Mouse (Mus musculus) gastrocnemius, adult 8-10 months (tissue): Measurements from ENCODE around the gene Son. TPM values are rescaled to one million over a fixed set of nuclear protein-coding genes. Genes with fewer than 3 reads are reported as not detected.
A peak's percentile ranks its signal among the peaks of the same experiment; 100 is the strongest.
"Not testable (repeated sequence)": the region's sequence is repeated elsewhere in the genome, so short reads cannot be mapped to it uniquely, and the experiment has no call there.

Experiments
- DNase-seq, 2 experiments: peaks; one replicate each; pipeline ENCODE4 v3.0.0; 2022; ENCODE audit warnings: low spot score in 2 of 2
- total RNA-seq, 4 experiments: library from RNA; stranded (reverse); gene quantifications; 2 replicates each; pipeline ENCODE4 v1.2.4; 2022

Son gene
- total RNA-seq, 4 experiments from 2014 or later: 86.2 to 107 (median 101) TPM

GRCm38 (mm10) chr16:91639161-91639560, 8.1 kb upstream of the Son start:
- DNase-seq: no peak

- DNase-seq: no peak
Measured at GRCm38 (mm10) chr16:91639636-91640035, 7.7 kb upstream of the Son start.

DNA sequence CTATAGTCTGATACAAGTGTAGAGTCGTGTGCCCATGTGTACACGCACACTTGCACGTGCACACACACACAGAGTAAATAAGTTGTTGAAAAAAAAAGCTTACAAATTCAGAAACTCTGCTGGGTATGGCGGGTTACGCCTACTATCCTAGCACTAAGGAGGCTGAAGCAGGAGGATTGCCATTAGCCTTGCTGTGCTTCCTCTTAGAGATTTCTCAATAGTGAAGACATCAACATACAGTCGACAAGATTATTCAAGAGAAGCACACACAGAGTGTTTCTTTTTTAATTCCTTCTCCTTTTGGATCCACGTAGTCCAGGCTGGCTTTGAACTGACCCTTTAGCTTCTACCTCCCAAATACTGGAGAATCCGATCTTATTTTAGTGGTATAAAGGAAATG, 7.1 kb upstream of the Son start:
- no peak for DNase-seq

DNA sequence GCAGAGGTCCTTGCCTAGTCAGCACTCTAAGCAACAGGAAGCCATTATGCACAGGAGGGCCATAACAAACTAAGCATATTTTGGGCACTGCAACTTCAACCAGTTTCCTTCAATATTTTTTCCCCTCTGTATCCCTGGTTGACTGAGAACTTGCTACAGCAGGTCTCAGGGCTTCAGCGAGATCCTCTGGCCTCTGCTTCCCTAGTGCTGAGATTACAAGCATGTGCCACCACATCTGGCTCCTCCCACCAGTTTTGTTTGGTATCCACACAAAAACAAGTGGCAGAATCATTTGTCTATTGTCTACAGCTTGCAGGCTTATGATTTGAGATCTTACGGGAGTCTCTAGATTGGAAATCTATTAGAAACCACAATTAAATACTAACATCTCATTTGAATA, 2.4 kb upstream of the Son start:
- no peak for DNase-seq

GRCm38 (mm10) chr16:91645420-91645819, 1.9 kb upstream of the Son start:
- DNase-seq: not testable (repeated sequence)

DNA sequence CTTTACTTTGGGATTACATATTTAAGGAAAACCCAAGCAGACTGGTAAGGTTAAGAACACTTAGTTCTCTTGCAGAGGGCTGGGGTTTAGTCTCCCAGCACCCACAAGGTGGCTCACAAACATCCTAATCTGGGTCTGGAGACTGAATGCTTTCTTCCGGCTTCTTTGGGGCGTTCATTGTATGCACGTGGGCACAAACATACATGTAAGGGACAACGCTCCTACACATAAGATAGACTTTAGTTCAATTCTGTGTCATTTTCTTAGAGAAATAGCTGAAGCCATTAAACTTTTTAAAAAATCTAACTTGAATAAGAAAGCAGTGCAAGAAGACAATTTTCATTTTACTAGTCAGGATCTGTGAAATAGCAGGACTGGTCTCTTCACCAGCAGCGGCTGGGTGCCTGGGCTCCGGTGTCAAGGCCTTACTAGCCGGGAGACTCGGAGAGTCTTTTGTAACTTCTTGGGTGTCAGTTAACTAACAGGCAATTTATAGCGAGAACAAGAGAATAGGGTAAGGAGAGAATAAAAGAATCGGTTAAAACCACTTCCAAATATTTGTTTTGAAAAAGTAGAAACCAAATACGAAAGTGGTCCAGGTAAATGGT, 1.2 kb upstream of the Son start:
- no peak for DNase-seq

- DNase-seq: peak; percentile 90 to 92
Measured at GRCm38 (mm10) chr16:91646681-91647419, 456 bp upstream of the Son start, which contains the start of gene Gart. Gene Gart, minus strand, starts transcription at chr16:91646952.

DNA sequence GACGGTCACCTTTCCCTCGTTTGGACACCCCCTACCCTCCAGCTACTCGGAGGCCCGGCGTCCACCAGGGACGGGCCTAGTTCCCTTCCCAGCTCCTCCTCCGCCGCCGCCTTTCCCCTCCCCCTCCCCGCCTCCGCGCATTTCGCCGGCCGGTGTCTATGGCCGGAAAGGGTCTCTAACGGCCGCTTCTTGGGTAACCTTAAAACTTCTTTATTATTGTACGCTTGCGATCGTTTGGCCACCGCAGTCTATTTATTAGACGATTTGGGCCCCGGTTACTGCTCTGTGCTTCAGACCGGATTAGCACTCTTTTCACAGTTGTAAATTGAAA, 879 bp downstream of the Son start:
- peak; percentile 48 to 60 for DNase-seq

DNA sequence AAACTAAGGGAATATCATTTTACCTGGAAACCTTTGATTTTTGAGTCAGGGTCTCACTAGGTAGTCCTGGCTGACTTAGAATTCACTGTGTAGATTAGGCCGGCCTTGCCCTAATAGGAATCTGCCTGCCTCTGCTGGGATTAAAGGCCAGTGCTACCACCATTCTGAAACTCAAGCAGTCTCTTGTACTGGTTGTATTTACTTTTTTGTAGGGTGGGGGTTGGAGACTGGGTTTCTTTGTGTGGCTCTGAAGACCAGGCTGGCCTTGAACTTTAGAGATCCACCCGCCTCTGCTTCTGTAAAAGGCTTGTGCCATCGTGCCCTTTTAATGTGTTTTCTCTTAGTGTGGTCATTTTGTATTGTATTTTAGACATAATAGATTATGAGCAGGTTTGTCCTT, 1.9 kb downstream of the Son start:
- DNase-seq: no peak

GRCm38 (mm10) chr16:91649781-91650180, 2.5 kb downstream of the Son start:
- DNase-seq: no peak

DNA sequence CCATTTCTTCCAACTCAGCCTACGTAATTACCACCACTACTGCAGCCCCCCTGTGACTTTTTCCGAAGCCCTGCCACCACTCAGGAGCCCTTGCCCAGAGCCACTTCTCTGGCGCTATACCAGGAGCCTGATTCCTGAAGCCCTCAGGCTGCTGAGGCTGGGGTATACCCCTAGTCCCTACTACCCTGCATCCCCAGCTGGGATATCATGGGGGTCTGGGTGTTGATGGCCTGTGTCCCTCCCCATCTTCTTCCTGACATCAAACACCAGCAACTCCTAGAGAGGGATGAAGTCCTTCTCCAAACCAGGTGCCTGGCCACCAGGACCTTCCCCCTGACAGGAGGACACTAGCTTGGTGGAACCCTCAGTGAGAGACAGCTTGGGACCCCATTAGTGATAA, 4.9 kb downstream of the Son start:
- DNase-seq: no peak

DNA sequence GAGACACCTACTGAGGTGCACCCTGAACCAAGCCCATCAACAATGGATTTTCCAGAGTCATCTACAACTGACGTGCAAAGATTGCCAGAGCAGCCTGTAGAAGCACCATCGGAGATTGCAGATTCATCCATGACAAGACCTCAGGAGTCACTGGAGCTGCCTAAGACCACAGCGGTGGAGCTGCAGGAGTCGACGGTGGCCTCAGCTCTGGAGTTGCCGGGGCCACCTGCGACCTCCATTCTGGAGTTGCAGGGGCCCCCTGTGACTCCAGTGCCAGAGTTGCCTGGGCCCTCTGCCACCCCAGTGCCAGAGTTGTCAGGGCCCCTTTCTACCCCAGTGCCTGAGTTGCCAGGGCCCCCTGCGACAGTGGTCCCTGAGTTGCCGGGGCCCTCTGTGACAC, 8.0 kb downstream of the Son start:
- no peak for DNase-seq

GRCm38 (mm10) chr16:91657285-91657684, 10.0 kb downstream of the Son start:
- no peak for DNase-seq

DNA sequence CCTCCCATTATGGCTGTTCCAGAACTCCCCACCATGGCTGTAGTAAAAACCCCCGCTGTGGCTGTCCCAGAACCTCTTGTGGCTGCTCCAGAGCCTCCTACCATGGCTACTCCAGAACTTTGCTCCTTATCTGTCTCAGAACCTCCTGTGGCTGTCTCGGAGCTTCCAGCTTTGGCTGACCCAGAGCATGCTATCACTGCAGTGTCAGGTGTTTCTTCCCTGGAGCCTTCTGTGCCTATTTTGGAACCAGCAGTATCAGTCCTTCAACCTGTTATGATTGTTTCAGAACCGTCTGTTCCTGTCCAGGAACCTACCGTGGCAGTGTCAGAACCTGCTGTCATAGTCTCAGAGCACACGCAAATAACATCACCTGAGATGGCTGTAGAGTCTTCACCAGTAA, 11.2 kb downstream of the Son start:
- no peak for DNase-seq

DNA sequence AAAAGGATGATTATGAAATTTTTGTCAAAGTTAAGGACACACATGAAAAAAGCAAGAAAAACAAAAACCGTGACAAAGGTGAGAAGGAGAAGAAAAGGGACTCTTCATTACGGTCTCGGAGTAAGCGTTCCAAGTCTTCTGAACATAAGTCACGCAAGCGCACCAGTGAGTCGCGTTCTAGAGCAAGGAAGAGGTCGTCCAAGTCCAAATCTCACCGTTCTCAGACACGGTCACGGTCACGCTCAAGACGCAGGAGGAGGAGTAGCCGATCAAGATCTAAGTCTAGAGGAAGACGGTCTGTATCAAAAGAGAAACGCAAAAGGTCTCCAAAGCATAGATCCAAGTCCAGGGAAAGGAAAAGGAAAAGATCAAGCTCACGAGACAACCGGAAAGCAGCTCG, 12.5 kb downstream of the Son start:
- DNase-seq: no peak

- DNase-seq: no peak
Measured at GRCm38 (mm10) chr16:91661397-91661796, 14.1 kb downstream of the Son start.

GRCm38 (mm10) chr16:91662336-91662735, 15.0 kb downstream of the Son start:
- no peak for DNase-seq

DNA sequence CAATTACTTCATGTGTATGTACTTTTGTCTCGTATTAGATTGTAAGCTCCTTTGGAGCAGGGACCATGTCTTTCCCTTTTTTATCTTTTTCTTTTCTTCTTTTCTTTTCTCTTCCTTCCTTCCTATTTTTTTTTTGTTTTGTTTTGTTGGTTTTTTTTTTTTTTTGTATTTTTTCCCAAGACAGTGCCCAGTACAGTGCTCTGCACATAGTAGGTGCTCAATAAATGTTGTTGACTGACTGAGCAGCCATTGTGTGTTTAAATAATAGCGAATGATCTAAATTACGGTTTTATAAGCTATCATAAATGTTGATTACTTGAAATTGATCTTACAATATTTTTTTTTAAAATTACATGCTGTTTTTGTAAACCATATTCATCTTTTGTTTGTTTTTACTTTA, 16.5 kb downstream of the Son start:
- DNase-seq: no peak

DNA sequence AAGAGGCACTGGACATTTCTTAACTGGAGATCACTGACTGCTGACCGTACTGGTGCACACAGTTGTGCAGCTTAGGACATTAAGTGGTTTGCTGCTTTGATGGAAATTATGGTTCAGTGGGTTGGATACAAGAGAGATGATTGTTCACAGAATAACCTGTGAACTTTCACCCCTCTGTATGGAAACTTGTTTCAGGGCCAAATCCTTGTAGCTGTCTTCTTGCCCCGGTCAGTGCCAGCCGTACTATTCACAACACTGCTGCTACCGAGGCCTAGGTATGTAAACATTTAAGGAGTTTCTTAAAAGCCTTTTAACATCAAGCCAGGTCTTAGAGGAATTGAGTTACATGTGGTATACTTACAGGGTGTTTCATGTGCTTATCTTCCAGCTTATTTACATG, 27.2 kb downstream of the Son start:
- no peak for DNase-seq

- DNase-seq: no peak
Measured at GRCm38 (mm10) chr16:91678147-91678911, 31.0 kb downstream of the Son start.

DNA sequence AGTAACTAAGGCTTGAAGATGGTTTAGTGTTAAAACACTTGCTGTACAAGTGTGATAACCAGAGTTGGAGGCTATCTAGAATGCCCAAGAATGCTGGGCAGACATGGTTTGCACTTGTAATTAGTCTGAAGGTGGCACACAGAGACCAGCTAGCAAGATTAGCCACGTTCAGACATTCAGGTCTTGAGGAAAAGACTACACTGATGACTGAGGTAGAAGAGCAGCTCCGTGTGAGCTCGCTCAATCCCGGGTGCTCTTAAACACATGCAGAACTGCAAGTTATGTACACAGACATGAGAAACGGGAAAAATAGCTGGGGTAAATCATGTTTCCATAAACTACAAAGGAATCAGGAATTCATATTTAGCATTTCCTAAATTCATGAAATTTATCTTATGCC, 33.4 kb downstream of the Son start:
- DNase-seq: no peak

DNA sequence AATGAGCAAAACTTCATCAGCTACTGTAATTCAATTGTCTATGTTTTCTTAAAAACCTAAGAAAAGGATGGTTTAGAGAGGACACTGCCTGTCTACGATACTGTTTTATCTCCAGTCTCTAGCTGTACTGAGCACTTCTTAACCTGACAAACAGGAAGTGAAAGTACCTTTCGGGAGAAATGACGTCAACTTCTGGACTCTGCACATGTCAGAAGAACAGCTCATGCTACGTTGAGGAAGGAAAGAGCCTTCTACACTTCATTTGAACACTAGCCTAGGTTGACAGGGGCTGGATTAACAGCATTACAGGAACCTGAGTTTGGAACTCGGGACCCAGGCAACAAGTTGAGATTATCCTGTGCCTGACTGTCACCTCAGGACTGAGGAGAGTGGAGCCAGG, 38.2 kb downstream of the Son start:
- DNase-seq: no peak

- DNase-seq: no peak
Measured at GRCm38 (mm10) chr16:91686369-91686768, 39.1 kb downstream of the Son start.
